Mouse (Mus musculus) right cerebral cortex, adult 2 months (tissue): ENCODE measurements at regions not wholly inside any gene's neighbourhood (a gene's known extent, or its start where the extent isn't known, plus 50 kb on each side); places are given as distances from the start of the nearest gene placed in this dataset.

Experiments used
- DNase-seq, 2 experiments: peaks; one replicate each; pipeline ENCODE4 v3.0.0; 2021 to 2022; ENCODE audit warnings: low spot score in 2 of 2

DNA sequence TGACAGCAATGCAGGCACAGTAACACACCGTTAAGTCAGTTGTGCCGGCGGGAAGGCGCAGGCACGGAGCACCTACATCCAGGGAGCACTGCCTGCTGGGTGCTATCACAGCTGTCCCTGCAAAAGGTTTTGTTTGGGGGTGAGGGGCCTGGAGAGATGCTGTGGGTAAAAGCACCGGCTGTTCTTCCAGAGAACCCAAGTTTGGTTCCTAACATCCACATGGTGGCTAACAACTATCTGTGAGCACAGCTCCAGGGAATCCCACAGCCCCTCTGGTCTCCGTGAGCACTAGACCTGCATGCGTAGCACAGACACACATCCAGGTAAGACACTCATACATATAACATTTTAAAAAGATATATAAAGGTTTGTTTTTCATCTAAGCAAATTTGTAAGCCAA lies 72.0 kb upstream of the Slc38a4 start:
- no peak for DNase-seq

DNA sequence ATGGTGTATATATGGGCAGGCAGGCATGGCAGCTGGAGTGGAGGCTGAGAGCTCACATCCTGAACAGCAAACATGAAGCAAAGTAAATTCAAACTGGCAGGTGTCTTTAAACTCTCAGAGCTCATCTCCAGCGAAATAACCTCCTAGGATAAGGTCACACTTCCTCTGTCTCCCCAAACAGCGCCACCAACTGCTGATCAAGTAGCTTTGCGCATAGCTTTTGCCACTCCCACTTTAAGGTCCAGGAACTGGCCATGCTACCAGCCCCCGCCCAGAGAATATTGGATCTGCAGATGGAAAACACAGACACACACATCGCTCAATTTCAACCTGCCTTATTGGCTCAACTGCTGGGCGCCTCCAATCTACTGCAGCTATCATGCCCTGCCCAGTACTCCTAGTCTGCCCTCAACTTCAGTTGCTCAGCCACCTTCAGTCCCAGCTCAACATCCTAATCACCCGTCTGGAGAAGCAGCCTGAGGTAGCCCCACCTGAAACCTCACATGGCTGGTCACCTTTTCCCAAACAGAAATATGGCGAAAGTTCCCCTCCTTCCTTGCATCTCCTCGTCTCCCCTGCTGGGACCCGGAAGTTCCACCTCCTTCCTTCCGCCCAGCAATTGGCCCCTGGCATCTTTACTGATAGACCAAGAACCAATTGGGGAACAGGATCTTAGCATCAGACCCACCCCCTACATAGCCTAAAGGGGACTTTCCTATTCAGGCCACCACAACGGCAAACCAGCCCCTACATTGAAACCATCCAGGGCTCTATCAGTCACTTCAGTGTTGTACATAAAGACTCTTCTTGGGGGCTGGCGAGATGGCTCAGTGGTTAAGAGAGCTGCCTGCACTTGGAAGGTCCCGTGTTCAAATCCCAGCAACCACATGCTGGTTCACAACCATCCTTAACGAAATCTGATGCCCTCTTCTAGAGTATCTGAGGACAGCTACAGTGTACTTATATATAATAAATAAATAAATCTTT lies 70.4 kb upstream of the Slc38a4 start:
- no peak for DNase-seq

DNA sequence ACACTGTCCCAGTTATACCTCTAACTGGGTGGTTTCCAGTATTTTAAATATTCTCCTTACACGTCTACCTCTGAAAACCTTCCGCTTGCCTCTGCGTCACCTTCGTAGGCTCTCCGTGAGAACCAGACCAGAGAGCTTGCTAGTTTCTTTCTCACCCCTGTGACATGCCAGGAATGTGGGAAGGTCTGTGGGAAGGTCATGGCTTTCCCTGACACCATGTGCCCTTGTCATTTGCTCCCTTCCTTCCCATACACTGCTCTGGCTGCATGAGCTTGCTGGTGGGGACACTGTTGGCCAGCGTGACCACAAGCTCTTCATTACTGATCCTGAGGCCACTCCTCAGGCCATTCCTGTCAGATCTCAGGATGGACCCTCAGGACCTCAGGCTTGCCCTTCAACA lies 66.5 kb upstream of the Slc38a4 start:
- no peak for DNase-seq

DNA sequence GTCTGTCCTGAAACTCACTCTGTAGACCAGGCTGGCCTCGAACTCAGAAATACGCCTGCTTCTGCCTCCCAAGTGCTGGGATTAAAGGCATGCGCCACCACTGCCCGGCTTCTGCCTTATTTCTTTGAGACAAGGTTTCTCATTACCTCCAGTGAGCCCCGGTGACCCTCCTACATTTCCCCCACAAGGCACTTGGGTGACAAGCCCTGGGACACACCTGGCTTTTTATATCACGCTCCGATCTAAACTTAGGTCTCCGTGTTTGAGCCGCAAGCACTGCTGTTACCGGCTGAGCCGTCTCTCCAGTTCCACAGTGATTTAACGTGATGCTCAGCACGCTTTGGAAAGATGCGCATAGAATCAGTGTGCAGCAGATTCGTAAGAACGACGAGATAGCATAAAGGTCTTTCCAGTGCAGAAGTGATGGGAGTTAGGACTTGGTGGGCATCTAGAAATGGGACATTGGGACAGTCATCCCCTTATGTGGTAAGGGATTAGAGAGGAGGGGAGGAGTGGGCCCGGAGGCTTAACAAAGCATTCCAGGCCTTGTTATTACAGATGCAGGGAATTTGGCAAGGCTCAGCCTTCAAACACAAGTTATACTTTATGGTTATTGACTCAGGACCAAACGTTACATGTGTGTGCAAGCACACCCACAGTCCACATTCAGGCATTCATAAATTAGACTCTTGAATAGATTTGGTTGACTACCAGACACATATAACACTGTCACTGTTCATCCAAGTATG lies 56.9 kb upstream of the Slc38a4 start:
- DNase-seq: no peak

DNA sequence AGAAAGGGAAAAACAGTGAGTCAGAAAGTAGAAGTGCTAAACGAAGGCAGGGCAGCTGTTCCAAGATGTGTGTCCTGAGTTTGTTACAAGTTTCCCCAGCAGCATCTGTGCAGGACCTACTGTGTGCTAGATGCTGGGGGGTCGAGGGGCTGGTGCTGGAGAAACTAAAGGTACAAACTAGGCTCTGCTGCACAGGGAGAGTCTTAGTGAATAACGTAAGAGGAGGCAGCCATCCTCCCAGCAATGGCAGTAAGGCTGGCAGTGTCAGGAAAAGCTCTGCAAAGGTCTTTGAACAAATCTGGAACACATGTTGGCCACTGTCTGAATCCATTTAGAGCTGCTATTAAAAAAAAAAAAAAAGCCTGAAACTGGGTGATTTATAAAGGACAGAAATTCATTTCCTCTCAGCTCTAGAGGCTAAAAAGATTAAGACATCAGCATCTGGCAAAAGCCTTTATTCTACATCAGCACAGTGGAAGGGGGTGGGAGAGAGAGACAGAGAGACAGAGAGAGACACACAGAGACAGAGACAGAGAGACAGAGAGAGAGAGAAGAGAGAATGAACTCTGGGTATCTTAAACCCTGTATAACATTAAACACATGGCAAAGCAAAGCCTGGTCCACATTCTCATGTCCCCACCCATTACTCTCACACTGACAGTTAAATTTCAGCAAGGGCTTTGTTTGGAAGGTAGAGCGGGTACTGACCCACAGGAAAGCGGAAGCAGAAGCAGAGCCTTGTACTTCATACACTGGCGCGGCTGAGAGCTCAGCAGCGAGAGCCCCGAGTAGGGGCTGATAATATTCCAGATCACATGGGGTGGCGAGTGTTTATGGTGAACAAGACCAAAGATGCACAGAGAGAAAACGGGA lies 55.8 kb upstream of the Slc38a4 start:
- DNase-seq: no peak

DNA sequence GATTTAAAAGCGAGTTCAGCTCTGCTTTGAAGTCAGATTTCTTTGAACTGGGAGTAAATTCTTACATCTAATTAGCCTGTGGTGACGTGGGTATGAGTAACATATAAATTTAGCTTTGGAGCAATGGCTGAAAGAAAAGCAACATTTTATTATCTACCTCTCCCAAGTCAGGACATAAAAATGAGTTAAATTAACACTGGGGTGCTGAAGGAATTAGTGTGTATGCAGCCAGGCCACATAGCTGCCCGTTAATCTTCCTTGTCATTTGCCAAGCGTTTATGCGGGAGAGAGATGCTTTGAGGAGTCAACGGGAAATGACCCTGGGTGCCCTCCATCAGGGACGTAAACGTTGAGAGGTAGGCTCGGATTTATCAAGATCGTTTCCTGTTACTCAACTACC lies 52.0 kb upstream of the Slc38a4 start:
- no peak for DNase-seq

DNA sequence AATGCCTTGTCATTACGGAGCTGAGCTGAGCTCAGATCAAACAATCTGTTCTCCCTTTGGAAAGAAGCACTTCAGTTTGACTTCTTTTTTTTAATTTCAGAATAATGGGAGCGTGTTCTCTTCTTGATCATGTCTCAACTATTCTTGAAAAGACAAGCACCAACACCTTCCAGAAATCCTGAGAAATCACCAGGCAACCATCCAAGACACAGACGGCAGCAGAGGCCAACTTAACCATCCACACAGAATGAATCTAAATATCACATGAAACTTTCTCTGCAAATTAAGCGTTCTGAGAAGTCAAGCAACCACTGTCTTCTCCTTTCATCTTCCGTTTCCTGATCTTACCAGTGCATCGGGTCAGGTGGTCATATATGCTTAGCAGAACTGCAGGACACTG lies 50.8 kb upstream of the Slc38a4 start:
- peak; percentile 18 to 44 for DNase-seq
